Mouse (Mus musculus): ENCODE measurements around the gene Kansl1.

Gene Kansl1

DNA sequence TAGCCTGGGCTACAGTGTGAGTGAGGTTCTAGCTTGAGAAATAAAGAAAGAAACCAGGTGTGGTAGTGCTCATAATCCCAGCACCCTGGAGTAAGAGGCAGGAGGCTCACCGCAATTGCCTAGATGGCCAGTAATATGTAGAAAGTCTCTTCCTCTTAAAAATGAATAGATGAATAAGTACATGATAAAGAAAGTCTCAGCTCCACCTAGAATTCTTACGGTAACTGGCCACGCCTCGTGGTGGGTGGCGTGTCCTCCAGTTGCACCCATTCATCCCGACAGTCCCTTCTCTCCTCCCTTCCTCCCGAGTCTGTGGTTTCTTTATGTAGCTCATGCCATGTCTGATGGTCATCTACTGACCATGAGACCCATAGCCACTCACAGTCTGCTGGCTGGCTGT, 162.9 kb downstream of the Kansl1 start:
- no peak for DNase-seq

GRCm38 (mm10) chr11:104303088-104303960, 165.3 kb downstream of the Kansl1 start:
- DNase-seq: no peak

GRCm38 (mm10) chr11:104302628-104303027, 166.0 kb downstream of the Kansl1 start:
- DNase-seq: no peak

DNA sequence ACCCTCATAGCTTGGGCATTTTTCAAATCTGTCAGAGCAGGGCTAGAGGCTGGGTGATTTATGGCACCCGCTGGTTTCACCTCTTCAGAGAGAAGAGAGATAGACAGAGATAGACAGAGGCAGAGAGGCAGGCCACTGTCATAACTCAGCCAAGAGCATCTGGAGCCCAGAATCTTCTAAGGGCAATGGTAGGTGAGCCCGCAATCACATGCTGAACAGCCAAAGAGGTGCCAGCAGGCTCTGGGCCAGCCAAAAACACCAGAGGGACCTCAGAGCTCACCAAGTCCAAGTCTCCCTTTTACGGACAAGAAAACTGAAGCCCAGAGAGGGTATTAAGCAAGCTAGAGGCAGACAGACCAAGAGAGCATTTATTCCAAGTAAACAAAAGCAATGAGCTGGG, 171.0 kb downstream of the Kansl1 start:
- no peak for DNase-seq

DNA sequence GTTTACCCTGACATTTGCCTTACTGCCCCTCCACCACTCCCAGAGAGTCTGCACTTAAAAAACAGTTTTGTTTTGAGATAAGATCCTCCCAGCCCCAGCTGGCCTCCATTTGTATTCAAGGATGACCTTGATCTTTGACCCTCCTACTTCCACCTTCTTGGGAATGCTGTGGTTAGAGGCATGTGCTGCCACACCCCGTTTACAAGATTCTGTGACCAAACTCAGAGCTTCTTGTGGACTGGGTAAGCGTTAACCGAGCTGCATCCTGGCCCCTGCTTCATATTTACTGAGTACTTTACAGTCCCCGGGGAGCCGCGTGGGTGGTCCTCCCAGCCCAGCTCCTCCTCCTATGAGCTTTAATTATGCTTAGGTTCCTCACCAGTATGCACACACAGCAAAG, 173.0 kb downstream of the Kansl1 start:
- DNase-seq: no peak

DNA sequence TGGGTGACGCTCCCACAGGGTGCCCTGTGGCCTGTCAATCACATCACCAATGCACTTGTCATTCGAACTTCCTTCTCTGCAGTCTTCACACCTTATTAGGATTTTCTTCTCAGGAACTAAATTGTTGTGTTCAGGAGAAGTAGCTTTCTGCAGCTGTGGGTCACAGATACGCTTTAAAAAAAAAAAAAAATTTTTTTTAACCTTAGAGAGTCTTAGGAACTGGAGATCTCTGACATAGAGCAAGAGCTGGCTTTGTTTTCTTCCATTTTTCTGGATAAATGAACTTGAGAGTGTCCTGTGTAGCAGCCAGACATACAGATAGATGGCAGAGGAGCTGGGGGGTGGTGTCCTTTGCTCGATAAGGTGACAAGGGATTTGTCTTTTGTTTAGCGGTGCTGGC, 173.5 kb downstream of the Kansl1 start:
- no peak for DNase-seq

DNA sequence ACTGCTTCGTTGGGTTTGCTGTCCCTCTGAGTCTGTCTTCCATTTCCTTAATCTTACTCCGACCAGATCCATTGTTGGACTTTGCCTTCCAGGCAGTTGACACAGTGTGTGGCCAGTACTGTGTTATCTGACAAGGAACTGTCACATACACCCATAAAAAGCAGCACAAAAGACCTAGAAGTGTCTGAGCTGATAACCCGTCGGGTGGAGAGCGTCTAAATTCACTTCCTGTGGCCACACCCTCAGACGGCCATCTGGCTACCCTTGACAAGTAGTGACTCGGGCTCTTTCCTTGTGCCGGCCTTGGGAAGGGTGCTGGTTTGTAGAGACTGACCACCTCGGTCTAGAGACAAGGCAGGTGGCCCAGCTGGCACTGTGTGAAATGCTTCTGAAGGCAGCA, 175.4 kb downstream of the Kansl1 start:
- DNase-seq: no peak

- no peak for DNase-seq
These were observed 176.0 kb downstream of the Kansl1 start for GRCm38 (mm10) chr11:104292443-104293220.

DNA sequence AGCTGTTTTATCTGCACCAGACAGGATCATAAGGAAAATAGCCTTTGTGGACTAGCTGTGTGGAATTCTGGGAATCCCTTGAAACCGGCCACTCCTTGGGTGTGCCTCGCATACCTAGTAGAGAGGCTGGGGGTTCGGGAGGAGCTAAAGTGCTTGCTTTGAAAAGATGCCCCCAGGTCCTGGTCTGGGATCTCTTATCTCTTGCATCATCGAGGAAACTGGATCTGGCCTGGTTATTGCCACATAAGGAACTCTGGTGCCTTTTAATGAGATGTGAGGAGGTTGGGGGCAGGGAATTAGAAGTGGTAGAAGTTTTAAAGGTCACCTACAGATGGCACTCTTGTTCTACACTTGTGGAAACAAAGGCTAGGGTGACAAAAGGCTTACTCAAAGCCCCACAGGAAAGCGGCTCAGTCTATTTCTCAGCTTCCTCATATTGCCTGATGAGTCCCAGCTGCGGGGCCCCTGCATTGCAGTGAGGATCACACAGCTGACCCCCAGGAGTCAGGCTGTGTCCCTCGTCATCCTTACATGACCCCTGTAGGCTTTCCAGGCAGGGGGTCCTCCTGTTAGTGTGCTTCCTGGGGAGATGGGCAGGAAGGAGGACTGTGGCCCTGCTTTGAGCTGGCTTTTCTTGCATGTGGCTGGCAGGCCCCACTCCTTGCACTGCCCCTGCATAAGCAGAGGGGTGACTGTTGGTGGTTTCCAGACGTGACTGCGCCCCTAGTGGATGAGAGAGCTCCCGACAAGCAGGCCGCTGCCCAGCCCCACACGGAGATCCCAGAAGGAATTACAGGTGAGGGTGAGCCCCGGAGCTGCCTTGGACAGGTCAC, 179.2 kb downstream of the Kansl1 start:
- DNase-seq: peak; percentile 54 to 64

GRCm38 (mm10) chr11:104288835-104289198, 179.8 kb downstream of the Kansl1 start:
- no peak for DNase-seq

GRCm38 (mm10) chr11:104287113-104287512, 181.5 kb downstream of the Kansl1 start:
- DNase-seq: no peak

Measured in lung, adult 18-20 months (tissue).